Mouse (Mus musculus) midbrain, embryonic 11.5 days (tissue): ENCODE results near the gene Kyat3. TPM values are rescaled to one million over a fixed set of nuclear protein-coding genes. Genes with fewer than 3 reads are reported as not detected.

Experiments
- polyA plus RNA-seq: library from polyadenylated mRNA; unstranded; fragments of >200 nt; fragmentation: Nextera tagmentation; extraction: Ambion mirVana; gene quantifications from 2 replicates; pipeline ENCODE4 v1.2.1, GENCODE M21; 2014

Kyat3 gene
- polyA plus RNA-seq, 1 experiment from 2014 or later, result 8.6 TPM

Other genes with a start within 250 kb of the Kyat3 start
- gene Gbp5, start 207.1 kb upstream of the Kyat3 start, polyA plus RNA-seq, result not detected in 2 replicates
- gene Gbp7, start 170.7 kb upstream of the Kyat3 start, polyA plus RNA-seq, result 1.7 and 1.9 TPM in 2 replicates
- 0.46 and 0.65 TPM in 2 replicates for gene Gbp3, start 141.0 kb upstream of the Kyat3 start, polyA plus RNA-seq
- not detected in 2 replicates for gene Gbp2b, start 106.2 kb upstream of the Kyat3 start, polyA plus RNA-seq
- gene Gbp2, start 80.4 kb upstream of the Kyat3 start, polyA plus RNA-seq, result not detected in 2 replicates
- gene Gtf2b, start 64.0 kb downstream of the Kyat3 start, polyA plus RNA-seq, result 100 and 105 TPM in 2 replicates
- 43.0 and 45.9 TPM in 2 replicates for gene Pkn2, start 181.0 kb downstream of the Kyat3 start, polyA plus RNA-seq